Mouse (Mus musculus): ENCODE measurements around the gene Ahcyl2. TPM values are rescaled to one million over a fixed set of nuclear protein-coding genes. Genes with fewer than 3 reads are reported as not detected.

Ahcyl2 gene
- polyA plus RNA-seq, 2 experiments: 20.8 to 23.3 TPM

- Histone ChIP-seq H3K27me3 (ENCODE audit: control insufficient read depth, insufficient read depth, low read length) (no peaks in the 10 kb centered on the region), H3K27ac (replicated peaks; ENCODE audit: low read depth, low read length) (no peak overlapping the region), H3K4me3 (replicated peaks; ENCODE audit: low read length) (no peak overlapping the region), H3K36me3 (ENCODE audit: control insufficient read depth, insufficient read depth, low read length) (no peaks in the 10 kb centered on the region), H3K4me2 (replicated peaks; ENCODE audit: low read depth, low read length, severe bottlenecking) (no peak overlapping the region), H3K9me3 (ENCODE audit: control insufficient read depth, low read length) (no peaks in the 10 kb centered on the region), H3K9ac (ENCODE audit: low read depth, low read length, severe bottlenecking) (no peak overlapping the region), H3K4me1 (ENCODE audit: control insufficient read depth, insufficient read depth, low read length) (peaks cover 4% of the 10 kb centered on the region; the same call in 1 of the 2 replicates)
- WGBS: 66% methylated on average over 3 of the region's 3 CpGs
- TF ChIP-seq POLR2A (IDR thresholded peaks at IDR 0.05; ENCODE audit: borderline replicate concordance, extremely low read depth, insufficient read depth, insufficient read length): no peak
- ATAC-seq (ENCODE audit: low FRiP score, low read depth): no peak
- no peak for DNase-seq (ENCODE audit: low spot score)
Observed at GRCm38 (mm10) chr6:29772236-29772635, 4.4 kb downstream of the Ahcyl2 start.

- H3K4me3 ChIP-seq (replicated peaks; ENCODE audit: low read length): no peak overlapping the region
- H3K36me3 ChIP-seq (ENCODE audit: control insufficient read depth, insufficient read depth, low read length): no peaks in the 10 kb centered on the region
- H3K27ac ChIP-seq (replicated peaks; ENCODE audit: low read depth, low read length): no peak overlapping the region
- no peak for TF ChIP-seq POLR2A (IDR thresholded peaks at IDR 0.05; ENCODE audit: borderline replicate concordance, extremely low read depth, insufficient read depth, insufficient read length)
- no peak overlapping the region for H3K4me2 ChIP-seq (replicated peaks; ENCODE audit: low read depth, low read length, severe bottlenecking)
- no peaks in the 10 kb centered on the region for H3K27me3 ChIP-seq (ENCODE audit: control insufficient read depth, insufficient read depth, low read length)
- no peak overlapping the region for H3K9ac ChIP-seq (ENCODE audit: low read depth, low read length, severe bottlenecking)
- WGBS: 56% methylated on average over 1 of the region's 1 CpGs
- no peaks in the 10 kb centered on the region for H3K9me3 ChIP-seq (ENCODE audit: control insufficient read depth, low read length)
- ATAC-seq (ENCODE audit: low FRiP score, low read depth) (no peak), DNase-seq (ENCODE audit: low spot score) (no peak)
- H3K4me1 ChIP-seq (ENCODE audit: control insufficient read depth, insufficient read depth, low read length): peaks cover 4% of the 10 kb centered on the region; the same call in 1 of the 2 replicates
Observed at GRCm38 (mm10) chr6:29774161-29774560, 6.3 kb downstream of the Ahcyl2 start.

GRCm38 (mm10) chr6:29775609-29776008 lies 7.8 kb downstream of the Ahcyl2 start:
- ATAC-seq (ENCODE audit: low FRiP score, low read depth) (no peak), DNase-seq (ENCODE audit: low spot score) (no peak)
- Histone ChIP-seq H3K9ac (ENCODE audit: low read depth, low read length, severe bottlenecking) (no peak overlapping the region), H3K9me3 (ENCODE audit: control insufficient read depth, low read length) (no peaks in the 10 kb centered on the region), H3K27ac (replicated peaks; ENCODE audit: low read depth, low read length) (no peak overlapping the region), H3K36me3 (ENCODE audit: control insufficient read depth, insufficient read depth, low read length) (no peaks in the 10 kb centered on the region), H3K4me3 (replicated peaks; ENCODE audit: low read length) (no peak overlapping the region), H3K27me3 (ENCODE audit: control insufficient read depth, insufficient read depth, low read length) (no peaks in the 10 kb centered on the region), H3K4me2 (replicated peaks; ENCODE audit: low read depth, low read length, severe bottlenecking) (no peak overlapping the region), H3K4me1 (ENCODE audit: control insufficient read depth, insufficient read depth, low read length) (no peaks in the 10 kb centered on the region)
- WGBS: 87% methylated on average over 1 of the region's 1 CpGs
- no peak for TF ChIP-seq POLR2A (IDR thresholded peaks at IDR 0.05; ENCODE audit: borderline replicate concordance, extremely low read depth, insufficient read depth, insufficient read length)

- ATAC-seq (ENCODE audit: low FRiP score, low read depth) (no peak), DNase-seq (ENCODE audit: low spot score) (no peak)
- no peak for TF ChIP-seq POLR2A (IDR thresholded peaks at IDR 0.05; ENCODE audit: borderline replicate concordance, extremely low read depth, insufficient read depth, insufficient read length)
- H3K36me3 ChIP-seq (ENCODE audit: control insufficient read depth, insufficient read depth, low read length): no peaks in the 10 kb centered on the region
- no peak overlapping the region for H3K4me3 ChIP-seq (replicated peaks; ENCODE audit: low read length)
- no peaks in the 10 kb centered on the region for H3K9me3 ChIP-seq (ENCODE audit: control insufficient read depth, low read length)
- no peak overlapping the region for H3K4me2 ChIP-seq (replicated peaks; ENCODE audit: low read depth, low read length, severe bottlenecking)
- WGBS: 89% methylated on average over 4 of the region's 4 CpGs
- H3K27me3 ChIP-seq (ENCODE audit: control insufficient read depth, insufficient read depth, low read length): no peaks in the 10 kb centered on the region
- no peak overlapping the region for H3K9ac ChIP-seq (ENCODE audit: low read depth, low read length, severe bottlenecking)
- no peaks in the 10 kb centered on the region for H3K4me1 ChIP-seq (ENCODE audit: control insufficient read depth, insufficient read depth, low read length)
- no peak overlapping the region for H3K27ac ChIP-seq (replicated peaks; ENCODE audit: low read depth, low read length)
Observed at GRCm38 (mm10) chr6:29776542-29777237, 8.9 kb downstream of the Ahcyl2 start.

- Histone ChIP-seq H3K4me1 (ENCODE audit: control insufficient read depth, insufficient read depth, low read length) (no peaks in the 10 kb centered on the region), H3K27me3 (ENCODE audit: control insufficient read depth, insufficient read depth, low read length) (no peaks in the 10 kb centered on the region), H3K4me2 (replicated peaks; ENCODE audit: low read depth, low read length, severe bottlenecking) (no peak overlapping the region), H3K36me3 (ENCODE audit: control insufficient read depth, insufficient read depth, low read length) (no peaks in the 10 kb centered on the region), H3K4me3 (replicated peaks; ENCODE audit: low read length) (no peak overlapping the region), H3K27ac (replicated peaks; ENCODE audit: low read depth, low read length) (no peak overlapping the region), H3K9ac (ENCODE audit: low read depth, low read length, severe bottlenecking) (no peak overlapping the region), H3K9me3 (ENCODE audit: control insufficient read depth, low read length) (no peaks in the 10 kb centered on the region)
- DNase-seq (ENCODE audit: low spot score) (no peak), ATAC-seq (ENCODE audit: low FRiP score, low read depth) (no peak)
- no peak for TF ChIP-seq POLR2A (IDR thresholded peaks at IDR 0.05; ENCODE audit: borderline replicate concordance, extremely low read depth, insufficient read depth, insufficient read length)
- whole genome bisulfite sequencing: 79% methylated on average over 3 of the region's 3 CpGs
Observed at GRCm38 (mm10) chr6:29777238-29777555, 9.4 kb downstream of the Ahcyl2 start.
